ENCODE assay signal across 15 mouse cellular contexts in the genomic region with DNA sequence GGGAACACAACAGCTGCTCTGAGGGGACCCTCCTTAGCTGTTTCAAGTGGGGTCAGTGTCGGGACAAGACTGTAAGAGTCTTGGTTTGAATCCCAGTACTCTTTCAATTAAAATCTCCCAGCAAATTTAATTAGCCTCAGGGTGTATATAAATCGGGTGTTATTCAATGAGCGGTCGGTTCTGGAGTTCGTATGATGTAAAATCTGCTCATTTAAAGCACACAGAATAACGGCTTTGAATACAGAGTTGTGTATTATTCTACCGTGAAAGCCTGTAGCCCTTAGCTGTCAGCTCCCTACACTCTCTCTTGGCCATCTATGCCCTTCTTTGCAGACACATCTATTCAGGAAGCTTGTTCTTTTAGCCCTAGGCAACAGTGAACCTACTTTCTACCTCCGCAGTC.
"Had no signal": no experiment of that assay in that cellular context is flagged by ENCODE, and none has a peak within 500 bp of the region (broad histone marks: within the 10 kb centered on the region; RNA-seq: fewer than 3 reads in every experiment).

No protein-coding gene starts in this region.

- DNase-seq: kidney, adult 11 months; kidney, postnatal 10 days; kidney, postnatal 4 days; lung, adult 2 months; lung, postnatal 4 days; thymus, adult 18-20 months; thymus, postnatal 14 days had no signal

- H3K27me3 ChIP-seq: limb, embryonic 13.5 days; liver, embryonic 15.5 days; midbrain, embryonic 15.5 days; neural tube, embryonic 13.5 days had no signal

- H3K4me1 ChIP-seq: liver, embryonic 15.5 days; midbrain, embryonic 10.5 days; midbrain, embryonic 15.5 days had no signal

- H3K4me3 ChIP-seq: layer of hippocampus, adult 2 months; limb, embryonic 13.5 days; liver, embryonic 15.5 days; midbrain, embryonic 10.5 days; midbrain, embryonic 15.5 days; neural tube, embryonic 13.5 days had no signal

- H3K9me3 ChIP-seq: limb, embryonic 13.5 days; liver, embryonic 15.5 days; midbrain, embryonic 10.5 days; midbrain, embryonic 15.5 days; neural tube, embryonic 13.5 days had no signal

- ATAC-seq: lung, postnatal 0 days; midbrain, embryonic 15.5 days had no signal

- H3K4me2 ChIP-seq: limb, embryonic 13.5 days; liver, embryonic 11.5 days; liver, embryonic 15.5 days; midbrain, embryonic 15.5 days; neural tube, embryonic 13.5 days had no signal

- H3K27ac ChIP-seq: layer of hippocampus, adult 2 months; limb, embryonic 13.5 days; liver, embryonic 15.5 days; midbrain, embryonic 10.5 days; midbrain, embryonic 15.5 days; neural tube, embryonic 13.5 days had no signal

- H3K36me3 ChIP-seq: limb, embryonic 13.5 days; liver, embryonic 15.5 days; midbrain, embryonic 10.5 days; midbrain, embryonic 15.5 days; neural tube, embryonic 13.5 days had no signal

- H3K9ac ChIP-seq: limb, embryonic 13.5 days; liver, embryonic 15.5 days; midbrain, embryonic 15.5 days; neural tube, embryonic 13.5 days had no signal
